Mouse (Mus musculus) layer of hippocampus, postnatal 36 days (tissue): ENCODE measurements around the gene Pou2af1. TPM values are rescaled to one million over a fixed set of nuclear protein-coding genes. Genes with fewer than 3 reads are reported as not detected.

ENCODE experiments used
- DNase-seq, 2 experiments: peaks; one replicate each; pipeline ENCODE4 v3.0.0; 2022
- total RNA-seq, 2 experiments: library from RNA; stranded (reverse); gene quantifications; 2 replicates each; pipeline ENCODE4 v1.2.3; 2021

Gene Pou2af1
- total RNA-seq, result not detected

DNA sequence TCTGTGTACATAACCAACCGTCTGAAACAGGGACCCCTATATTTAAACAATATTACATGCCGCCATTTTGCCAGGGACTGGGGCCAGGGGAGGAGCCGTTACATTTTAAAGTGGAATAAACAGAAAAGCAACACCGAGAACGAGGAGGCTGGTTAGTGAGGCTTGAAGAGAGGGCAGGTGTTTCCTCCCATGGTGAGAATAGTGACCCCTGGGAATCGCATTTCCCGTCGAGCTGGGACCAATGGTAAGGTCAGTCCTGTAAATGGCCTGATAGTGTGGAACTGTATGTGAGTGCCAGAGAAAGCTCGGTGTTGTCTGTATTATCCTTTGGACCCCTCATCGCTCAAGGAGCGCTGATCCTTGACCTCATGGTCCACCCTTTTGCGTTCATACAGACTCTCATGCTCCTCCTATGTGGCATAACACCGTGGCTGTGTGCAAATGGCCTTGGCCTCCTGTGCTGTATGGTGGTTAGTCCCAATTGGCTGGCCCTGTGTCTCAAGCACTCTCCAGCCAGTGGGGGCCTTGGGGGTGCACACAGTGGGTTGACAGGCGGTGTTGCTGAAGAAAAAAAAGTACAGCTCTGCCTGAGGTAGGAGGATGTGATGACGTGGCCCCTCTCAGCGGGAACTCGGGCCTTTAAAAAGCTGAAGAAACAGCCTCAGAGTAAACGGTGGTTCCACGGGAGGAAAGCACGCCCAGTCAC, at the start of gene Pou2af1:
TSS of gene Pou2af1 (plus strand) at position 686 of the 706 bp plus-strand sequence.
- DNase-seq, result no peak

DNA sequence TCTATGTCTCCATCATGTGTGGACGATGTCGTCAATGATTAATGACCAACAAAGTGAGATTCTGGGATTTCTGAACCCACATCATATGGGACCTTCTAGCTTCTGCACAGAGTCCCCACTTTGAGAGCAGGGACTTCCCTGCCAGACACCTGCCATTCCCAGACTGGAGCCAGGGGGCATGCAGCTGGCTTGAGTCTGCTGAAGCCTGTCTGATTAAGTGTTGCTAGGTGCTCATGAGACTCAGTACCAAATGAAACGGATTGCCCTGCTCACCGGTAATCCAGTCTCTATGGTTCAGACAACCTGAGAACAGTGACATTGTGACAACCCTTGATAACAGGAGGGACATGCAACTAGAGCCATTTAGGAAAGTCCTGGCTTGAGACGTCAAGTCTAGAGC, 49.5 kb upstream of the Pou2af1 start:
- DNase-seq, result no peak

- DNase-seq, result no peak
Observed at GRCm38 (mm10) chr9:51165312-51166180, 48.0 kb upstream of the Pou2af1 start, which contains the start of gene Gm32742. Gene Gm32742, minus strand, starts transcription at chr9:51165517.

- no peak for DNase-seq
Observed at GRCm38 (mm10) chr9:51167954-51168353, 45.6 kb upstream of the Pou2af1 start.

DNA sequence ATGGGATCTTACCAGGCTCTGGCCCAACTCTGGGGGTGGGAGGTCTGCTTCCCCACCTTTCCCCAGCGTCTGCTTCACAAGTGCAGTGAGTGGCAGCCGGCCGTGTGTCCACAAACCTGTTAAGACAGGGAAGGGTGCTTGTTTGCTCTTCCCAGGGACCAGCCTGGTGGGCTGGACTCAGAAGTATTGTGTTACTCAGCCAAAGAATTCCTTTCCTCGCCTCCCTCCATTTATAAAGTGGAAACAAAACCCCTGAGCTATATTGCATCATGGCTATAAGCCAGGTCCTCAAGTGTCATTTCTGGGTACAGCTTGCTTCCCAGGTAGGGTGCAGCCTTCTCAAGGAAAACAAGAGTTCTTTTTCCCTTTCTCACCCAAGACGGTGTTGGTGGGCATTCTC, 44.8 kb upstream of the Pou2af1 start:
- DNase-seq, result no peak

DNA sequence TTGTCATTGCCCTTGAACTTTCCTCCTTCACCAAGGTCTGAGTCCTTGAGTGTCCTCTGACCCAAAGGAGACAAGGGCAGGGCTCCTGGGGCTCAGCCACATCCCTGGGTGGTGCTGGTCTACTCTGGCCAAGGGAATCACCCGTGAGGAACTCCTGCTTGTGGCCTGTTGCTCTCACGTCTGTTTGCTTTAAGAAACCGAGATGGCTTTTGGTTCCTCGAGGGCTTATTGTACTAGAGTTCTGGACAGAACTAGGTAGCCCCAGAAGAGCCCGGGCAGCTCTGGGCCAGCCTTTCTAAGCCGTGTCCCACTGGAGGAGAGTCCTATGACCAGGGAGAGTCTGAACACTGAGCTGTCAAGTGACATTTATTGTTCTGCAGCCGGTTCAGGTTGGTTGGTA, 44.4 kb upstream of the Pou2af1 start:
- DNase-seq, result no peak

DNA sequence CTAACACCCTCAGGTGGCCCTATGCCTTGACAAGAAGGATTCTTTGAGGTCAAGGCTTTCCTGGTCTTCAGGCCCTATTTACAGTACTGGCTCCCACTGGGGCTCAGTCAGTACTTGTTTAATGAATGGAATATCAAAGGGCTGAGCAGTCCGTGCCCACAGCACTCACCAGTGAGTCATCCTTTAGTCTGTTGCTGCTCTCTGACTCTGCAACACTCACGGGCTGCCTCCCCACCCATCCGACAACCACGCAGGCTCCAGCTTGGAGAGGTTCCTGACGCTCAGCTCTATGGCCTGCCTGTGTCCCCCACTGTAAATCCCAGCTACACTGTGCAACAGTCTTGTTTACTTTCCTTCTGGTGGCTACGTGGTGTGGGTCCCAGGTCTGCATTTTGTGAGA, 43.2 kb upstream of the Pou2af1 start:
- no peak for DNase-seq

DNA sequence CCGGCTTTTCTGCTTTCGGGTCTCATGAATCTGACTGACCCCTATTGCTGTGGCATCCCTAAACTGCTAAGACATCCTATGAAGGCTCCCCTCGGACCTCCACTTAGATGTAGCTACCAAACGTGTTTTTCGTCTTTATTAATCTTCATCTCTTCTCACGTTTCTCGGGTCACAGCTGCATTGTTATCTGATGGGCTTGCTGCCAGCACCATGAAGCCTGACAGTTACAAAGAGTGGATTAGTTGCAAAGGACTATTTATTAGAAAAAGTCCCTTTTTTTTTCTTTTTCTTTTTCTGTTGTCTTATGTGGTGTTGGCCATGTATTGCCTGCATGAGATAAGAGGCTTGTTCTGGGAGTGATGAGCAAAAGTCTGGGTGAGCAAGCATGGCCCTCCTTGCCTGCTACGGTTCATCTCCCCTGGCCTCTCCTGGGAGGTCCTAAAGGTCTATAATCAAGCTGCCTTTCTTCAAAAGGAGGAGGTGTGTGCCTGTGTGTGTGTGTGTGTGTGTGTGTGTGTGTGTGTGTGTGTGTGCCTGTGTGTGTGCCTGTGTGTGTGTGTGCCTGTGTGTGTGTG, 38.5 kb upstream of the Pou2af1 start:
- DNase-seq, result no peak

GRCm38 (mm10) chr9:51175722-51176121, 37.8 kb upstream of the Pou2af1 start:
- no peak for DNase-seq

DNA sequence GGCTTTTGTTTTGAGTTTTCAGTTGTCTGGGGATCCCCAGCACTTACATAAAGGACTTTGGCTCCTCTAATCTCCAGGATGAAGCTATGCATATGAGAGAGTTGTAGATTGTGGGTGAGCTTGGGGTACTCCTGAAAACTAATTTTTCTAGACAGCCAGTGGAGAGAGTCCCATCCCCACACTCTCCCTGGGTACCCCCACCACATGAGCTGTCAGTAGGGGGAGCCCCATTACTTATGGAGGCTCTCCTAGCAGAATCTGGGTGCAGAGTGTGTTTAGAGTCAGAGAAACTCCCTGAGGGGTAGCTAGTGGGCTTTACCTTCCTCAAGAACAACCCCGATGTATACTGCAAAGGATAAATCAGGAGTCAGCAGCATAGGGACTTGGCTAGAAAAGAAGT, 35.2 kb upstream of the Pou2af1 start:
- no peak for DNase-seq

DNA sequence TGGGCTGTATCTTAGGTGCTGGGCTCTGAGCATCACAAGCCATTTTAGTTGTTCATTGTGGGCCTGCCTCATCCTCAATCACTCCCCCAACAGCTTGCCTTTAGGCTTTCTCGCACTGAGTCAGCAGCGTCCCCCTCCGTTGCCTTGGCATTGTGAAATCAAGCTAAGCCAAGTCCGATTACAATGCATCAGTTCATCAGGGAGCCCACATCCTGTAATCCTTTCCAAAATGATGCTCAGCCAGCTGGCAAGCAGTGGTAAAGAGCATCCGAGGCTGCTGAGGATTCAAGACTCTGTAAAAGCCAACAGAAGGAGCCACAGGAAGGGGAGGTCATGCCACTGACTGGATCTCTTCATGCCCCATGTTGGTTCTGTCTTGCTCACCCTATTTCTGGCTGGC, 32.9 kb upstream of the Pou2af1 start:
- DNase-seq, result peak; percentile 70 to 72

DNA sequence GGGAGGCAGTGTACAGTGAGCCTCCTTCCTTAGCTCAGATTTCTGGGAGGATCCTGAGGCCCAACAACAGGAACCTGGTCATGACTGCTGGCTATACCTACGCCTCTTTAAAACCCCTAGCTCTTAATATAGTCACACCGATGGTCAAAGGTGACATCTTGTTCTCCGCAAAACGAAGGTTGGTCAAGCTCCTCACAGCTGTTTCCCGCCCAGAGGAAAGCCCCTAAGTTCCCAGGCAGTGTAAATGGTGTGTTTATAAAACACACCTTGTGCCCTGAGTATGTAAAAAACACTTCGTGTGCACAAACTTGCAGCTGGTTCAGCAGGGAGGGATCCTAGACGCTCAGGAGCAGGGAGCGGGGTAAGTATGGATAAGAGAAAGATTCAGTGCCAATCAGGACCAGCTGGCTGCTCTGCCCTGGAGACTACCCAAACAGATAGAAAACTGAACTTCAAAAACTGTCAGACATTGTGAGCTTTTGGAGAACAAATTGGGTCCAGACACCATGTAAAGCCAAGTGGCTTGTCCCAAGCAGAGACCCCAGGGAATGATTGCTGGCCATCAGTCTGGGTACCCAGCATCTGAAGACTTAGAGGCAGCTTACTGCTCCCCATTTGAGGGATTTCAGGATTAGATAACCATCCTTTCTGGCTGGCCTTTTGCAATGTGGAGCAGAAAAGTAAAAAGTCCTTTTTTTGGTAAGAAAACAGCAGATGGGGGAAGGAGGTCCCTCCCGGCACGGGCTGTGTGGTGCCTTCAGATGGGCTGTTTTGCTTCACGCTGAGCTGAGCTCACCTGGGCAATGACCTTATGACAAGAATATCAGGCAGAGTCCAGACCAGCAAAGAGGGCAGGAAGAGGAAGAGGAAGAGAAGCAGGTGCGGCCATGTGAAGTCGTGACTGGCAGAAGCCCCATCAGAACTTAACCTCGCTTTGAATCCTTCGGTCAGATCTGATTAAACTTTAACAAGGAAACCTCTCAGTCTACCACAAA, 30.5 kb upstream of the Pou2af1 start:
- no peak for DNase-seq

GRCm38 (mm10) chr9:51185386-51185785, 28.1 kb upstream of the Pou2af1 start:
- DNase-seq, result no peak

DNA sequence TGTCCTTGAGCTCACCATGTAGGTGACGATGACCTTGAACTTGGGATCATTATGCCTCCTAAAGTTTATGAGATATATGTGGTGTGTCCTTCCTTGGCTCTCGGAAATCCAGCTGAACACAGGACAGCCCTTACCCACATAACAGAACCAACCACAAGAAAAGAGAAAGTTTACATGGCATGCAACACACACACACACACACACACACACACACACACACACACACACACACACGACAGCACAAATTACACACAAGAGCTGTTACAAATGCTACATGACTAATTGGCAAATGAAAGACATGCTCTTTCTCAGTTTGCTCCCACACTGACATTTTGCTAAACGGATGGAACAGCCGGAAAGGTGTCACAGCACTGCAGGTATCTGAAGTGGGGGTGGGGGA, 27.6 kb upstream of the Pou2af1 start:
- DNase-seq, result no peak

DNA sequence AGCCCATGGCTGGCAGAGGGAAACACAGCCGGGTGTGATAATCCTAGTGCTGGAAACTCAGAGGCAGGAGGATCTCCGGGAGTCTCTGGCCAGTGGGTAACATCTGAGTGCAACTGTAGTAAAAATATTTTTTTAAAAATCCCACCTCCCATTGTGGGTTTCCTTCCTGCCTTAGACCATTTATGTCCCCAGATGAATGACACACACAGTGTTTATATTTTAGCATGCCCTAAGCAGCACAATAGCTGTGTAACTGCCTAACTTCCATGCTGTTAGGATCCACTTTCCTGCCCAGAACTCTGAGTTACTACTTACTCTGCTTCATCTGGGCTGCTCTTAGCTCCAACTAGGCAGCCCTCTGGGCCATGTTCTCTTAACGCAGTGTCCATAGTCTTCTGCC, 22.9 kb upstream of the Pou2af1 start:
- no peak for DNase-seq

DNA sequence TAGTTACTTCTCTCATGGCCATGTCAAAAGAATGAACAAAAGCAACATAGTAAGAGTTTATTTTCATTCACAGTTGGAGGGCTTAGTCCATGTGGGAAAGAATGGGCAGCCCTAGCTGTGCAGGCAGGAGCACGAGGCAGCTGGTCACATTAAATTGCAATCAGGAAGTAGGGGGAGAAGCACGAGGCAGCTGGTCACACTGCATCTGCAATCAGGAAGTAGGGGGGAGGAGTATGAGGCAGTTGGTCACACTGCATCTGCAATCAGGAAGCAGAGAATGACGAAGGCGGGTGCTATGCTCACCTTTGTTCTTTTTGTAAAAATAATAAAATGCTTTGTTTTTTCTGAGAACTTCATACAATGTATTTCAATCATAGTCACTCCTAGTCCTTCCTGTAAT, 18.7 kb upstream of the Pou2af1 start:
- DNase-seq, result no peak

- no peak for DNase-seq
Observed at GRCm38 (mm10) chr9:51208974-51209332, 4.6 kb upstream of the Pou2af1 start.

- no peak for DNase-seq
Observed at GRCm38 (mm10) chr9:51211191-51211590, 2.3 kb upstream of the Pou2af1 start.

DNA sequence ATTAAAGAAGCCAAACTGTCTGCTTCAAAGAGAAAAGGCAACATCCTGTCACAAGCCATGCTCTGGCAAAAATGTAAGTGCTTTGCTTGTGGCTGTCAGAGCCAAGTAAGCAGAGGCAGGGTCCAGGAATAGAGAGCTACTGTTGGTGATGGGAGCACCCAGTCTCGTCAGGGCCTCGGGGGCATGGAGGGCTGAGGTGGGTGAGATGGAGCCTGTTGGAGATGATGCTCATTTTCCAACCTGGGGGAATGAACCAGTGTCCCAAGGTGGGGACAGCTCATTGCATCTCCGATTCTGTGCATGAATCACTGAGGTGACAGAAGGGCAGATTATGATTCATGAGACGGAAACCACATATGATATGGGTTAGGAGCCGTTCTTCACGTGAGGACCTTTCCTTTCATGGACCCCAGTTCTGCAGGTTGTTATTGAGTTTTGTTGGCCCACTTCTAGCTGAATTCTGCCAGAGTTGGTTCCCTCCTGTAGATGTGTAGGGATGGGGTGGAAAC, 275 bp downstream of the Pou2af1 start:
- no peak for DNase-seq

DNA sequence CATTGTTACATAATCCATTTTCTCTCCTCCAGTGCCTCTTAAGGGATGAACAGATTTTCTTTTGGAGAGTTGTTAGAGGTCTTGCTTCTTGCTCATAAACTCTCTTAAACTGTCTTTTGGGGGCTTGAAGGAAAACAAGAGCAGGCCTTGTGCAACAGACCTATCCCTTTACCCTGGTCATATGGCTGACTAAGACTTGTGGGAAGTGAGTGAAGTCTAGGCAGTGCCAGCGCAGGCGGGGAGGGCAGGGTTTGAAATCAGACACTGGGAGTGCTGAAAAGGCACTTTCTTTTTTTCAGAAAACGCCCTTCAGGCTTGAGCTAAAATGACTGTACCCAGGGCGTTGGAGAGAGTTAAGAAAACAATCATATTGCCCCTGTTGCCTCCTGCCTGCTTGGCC, 1.8 kb downstream of the Pou2af1 start:
- no peak for DNase-seq

DNA sequence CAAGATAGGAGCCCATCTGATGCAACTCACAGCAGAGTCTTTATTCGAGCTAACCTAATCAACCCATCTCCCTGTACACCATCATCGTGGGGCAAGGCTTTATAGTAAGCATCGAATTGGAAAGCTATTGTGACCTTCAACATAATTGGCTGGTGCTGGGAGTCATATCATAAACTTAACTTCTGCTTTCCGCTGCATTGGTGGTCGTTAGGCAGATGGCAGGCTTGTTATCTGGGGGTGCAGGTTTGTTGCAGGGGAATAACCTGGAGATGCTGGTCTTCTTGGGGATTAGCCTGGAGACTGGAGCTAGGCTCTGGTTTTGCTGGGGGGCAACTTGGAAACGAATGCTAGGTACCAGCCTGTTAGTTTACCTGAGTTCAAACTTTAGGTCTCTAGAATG, 2.4 kb downstream of the Pou2af1 start:
- no peak for DNase-seq

GRCm38 (mm10) chr9:51225636-51226166, 12.2 kb downstream of the Pou2af1 start:
- DNase-seq, result no peak
